Mouse (Mus musculus): ENCODE results near the gene Tomm70a. TPM values are rescaled to one million over a fixed set of nuclear protein-coding genes. Genes with fewer than 3 reads are reported as not detected.

Gene Tomm70a
- total and polyA plus RNA-seq, 3 experiments, result 97.4 to 162 (median 123) TPM

GRCm38 (mm10) chr16:57168236-57168635, 46.7 kb downstream of the Tomm70a start:
- no peaks in the 10 kb centered on the region for H3K27me3 ChIP-seq (ENCODE audit: control insufficient read depth in 1 of 2, insufficient read depth in 2 of 2, low read length in 2 of 2)
- TF ChIP-seq UBTF (IDR thresholded peaks at IDR 0.05; ENCODE audit: borderline replicate concordance, insufficient read depth, low read depth, low read length) (no peak), MYB (IDR thresholded peaks at IDR 0.05; ENCODE audit: low read depth, low read length) (no peak), KAT2A (conservative IDR thresholded peaks at IDR 0.05; ENCODE audit: low read depth, low read length) (no peak), EP300 (IDR thresholded peaks at IDR 0.05; ENCODE audit: low read depth in 1 of 2, low read length in 2 of 2) (no peak), BHLHE40 (IDR thresholded peaks at IDR 0.05; ENCODE audit: borderline replicate concordance, low read depth, low read length) (no peak), TBP (IDR thresholded peaks at IDR 0.05; ENCODE audit: low read depth, low read length) (no peak)
- no peaks in the 10 kb centered on the region; the same call in 1 of the 2 replicates for H3K79me2 ChIP-seq (ENCODE audit: control insufficient read depth, insufficient read depth, low read length, poor library complexity)
- H3K4me1 ChIP-seq (ENCODE audit: control insufficient read depth in 1 of 2, insufficient read depth in 2 of 2, low read length in 2 of 2), result peaks cover 5 to 7% of the 10 kb centered on the region in 2 experiments; a peak in 3 of 4 replicates
- H3K36me3 ChIP-seq (ENCODE audit: control insufficient read depth in 1 of 2, insufficient read depth in 2 of 2, low read length in 2 of 2), result peaks cover 4 to 8% of the 10 kb centered on the region in 2 experiments
- H3K27ac ChIP-seq (ENCODE audit: control insufficient read depth, low read depth, low read length), result no peak overlapping the region
- no peak overlapping the region for H3K9ac ChIP-seq (ENCODE audit: control insufficient read depth, low read depth, low read length, poor library complexity, severe bottlenecking)
- no peaks in the 10 kb centered on the region for H3K9me3 ChIP-seq (replicated peaks; ENCODE audit: insufficient read depth, low read length)
- H3K4me3 ChIP-seq (ENCODE audit: control insufficient read depth in 1 of 2, insufficient read depth in 1 of 2, low read depth in 2 of 2, low read length in 2 of 2), result no peak overlapping the region
- DNase-seq (ENCODE audit: low read depth, low spot score), result no peak

- no peak overlapping the region for H3K27ac ChIP-seq (ENCODE audit: control insufficient read depth, low read depth, low read length)
- DNase-seq (ENCODE audit: low read depth, low spot score), result no peak
- TF ChIP-seq POLR2AphosphoS5 (IDR thresholded peaks at IDR 0.05; ENCODE audit: borderline replicate concordance, low read depth, low read length) (no peak), ZC3H11A (IDR thresholded peaks at IDR 0.05; ENCODE audit: low read depth, low read length) (no peak), POLR2AphosphoS2 (IDR thresholded peaks at IDR 0.05; ENCODE audit: low read length) (no peak), EP300 (IDR thresholded peaks at IDR 0.05; ENCODE audit: low read depth in 1 of 2, low read length in 2 of 2) (no peak)
- no peaks in the 10 kb centered on the region for H3K27me3 ChIP-seq (ENCODE audit: control insufficient read depth in 1 of 2, insufficient read depth in 2 of 2, low read length in 2 of 2)
- no peaks in the 10 kb centered on the region for H3K9me3 ChIP-seq (replicated peaks; ENCODE audit: insufficient read depth, low read length)
- H3K9ac ChIP-seq (ENCODE audit: control insufficient read depth, low read depth, low read length, poor library complexity, severe bottlenecking), result no peak overlapping the region
- H3K36me3 ChIP-seq (ENCODE audit: control insufficient read depth in 1 of 2, insufficient read depth in 2 of 2, low read length in 2 of 2), result peaks cover 3 to 4% of the 10 kb centered on the region in 2 experiments
- H3K4me1 ChIP-seq (ENCODE audit: control insufficient read depth in 1 of 2, insufficient read depth in 2 of 2, low read length in 2 of 2), result peaks cover 0 to 2% of the 10 kb centered on the region in 2 experiments; a peak in 2 of 4 replicates
- H3K79me2 ChIP-seq (ENCODE audit: control insufficient read depth, insufficient read depth, low read length, poor library complexity), result no peaks in the 10 kb centered on the region; the same call in 1 of the 2 replicates
- no peak overlapping the region for H3K4me3 ChIP-seq (ENCODE audit: control insufficient read depth in 1 of 2, insufficient read depth in 1 of 2, low read depth in 2 of 2, low read length in 2 of 2)
Measured at GRCm38 (mm10) chr16:57171161-57171560, 49.7 kb downstream of the Tomm70a start.

- H3K36me3 ChIP-seq (ENCODE audit: control insufficient read depth in 1 of 2, insufficient read depth in 2 of 2, low read length in 2 of 2), result peaks cover 1 to 4% of the 10 kb centered on the region in 2 experiments
- H3K4me1 ChIP-seq (ENCODE audit: control insufficient read depth in 1 of 2, insufficient read depth in 2 of 2, low read length in 2 of 2), result peaks cover 0 to 5% of the 10 kb centered on the region in 2 experiments; a peak in 2 of 4 replicates
- H3K79me2 ChIP-seq (ENCODE audit: control insufficient read depth, insufficient read depth, low read length, poor library complexity), result no peaks in the 10 kb centered on the region; the same call in 1 of the 2 replicates
- H3K9me3 ChIP-seq (replicated peaks; ENCODE audit: insufficient read depth, low read length), result no peaks in the 10 kb centered on the region
- no peak overlapping the region for H3K27ac ChIP-seq (ENCODE audit: control insufficient read depth, low read depth, low read length)
- H3K9ac ChIP-seq (ENCODE audit: control insufficient read depth, low read depth, low read length, poor library complexity, severe bottlenecking), result no peak overlapping the region
- TF ChIP-seq MAZ (IDR thresholded peaks at IDR 0.05; ENCODE audit: low read depth, low read length) (no peak), ZC3H11A (IDR thresholded peaks at IDR 0.05; ENCODE audit: low read depth, low read length) (no peak), MAX (IDR thresholded peaks at IDR 0.05; ENCODE audit: low read length) (no peak), TAL1 (IDR thresholded peaks at IDR 0.05; ENCODE audit: low read length) (no peak), CTCF (IDR thresholded peaks at IDR 0.05 in 2 of 3, conservative IDR thresholded peaks at IDR 0.05 in 1 of 3; ENCODE audit: control insufficient read depth in 1 of 3, insufficient read depth in 1 of 3, low read depth in 2 of 3, low read length in 3 of 3, poor library complexity in 1 of 3, severe bottlenecking in 1 of 3) (no peak), SIN3A (IDR thresholded peaks at IDR 0.05; ENCODE audit: low read length) (no peak), POLR2AphosphoS2 (IDR thresholded peaks at IDR 0.05; ENCODE audit: low read length) (no peak), RAD21 (IDR thresholded peaks at IDR 0.05; ENCODE audit: low read depth, low read length) (no peak), GATA1 (IDR thresholded peaks at IDR 0.05; ENCODE audit: low read depth, low read length) (no peak), EP300 (IDR thresholded peaks at IDR 0.05; ENCODE audit: low read depth in 1 of 2, low read length in 2 of 2) (no peak), JUND (IDR thresholded peaks at IDR 0.05; ENCODE audit: low read depth, low read length) (no peak), USF1 (IDR thresholded peaks at IDR 0.05; ENCODE audit: low read depth, low read length) (no peak), RCOR1 (IDR thresholded peaks at IDR 0.05; ENCODE audit: low read depth, low read length) (no peak), POLR2AphosphoS5 (IDR thresholded peaks at IDR 0.05; ENCODE audit: borderline replicate concordance, low read depth, low read length) (no peak), NRF1 (IDR thresholded peaks at IDR 0.05; ENCODE audit: insufficient read depth, low read depth, low read length, poor library complexity, severe bottlenecking) (no peak), MAFK (IDR thresholded peaks at IDR 0.05; ENCODE audit: borderline replicate concordance, low read depth, low read length) (no peak), ELF1 (IDR thresholded peaks at IDR 0.05; ENCODE audit: low read depth, low read length) (no peak), ZNF384 (IDR thresholded peaks at IDR 0.05; ENCODE audit: low read depth, low read length) (no peak)
- no peak for DNase-seq (ENCODE audit: low read depth, low spot score)
- H3K27me3 ChIP-seq (ENCODE audit: control insufficient read depth in 1 of 2, insufficient read depth in 2 of 2, low read length in 2 of 2), result no peaks in the 10 kb centered on the region
- no peak overlapping the region for H3K4me3 ChIP-seq (ENCODE audit: control insufficient read depth in 1 of 2, insufficient read depth in 1 of 2, low read depth in 2 of 2, low read length in 2 of 2)
Measured at GRCm38 (mm10) chr16:57171570-57171969, 50.1 kb downstream of the Tomm70a start.
